Mouse (Mus musculus) adrenal gland (tissue): ENCODE data around the gene Mief2.

Experiments
- intact Hi-C: fragments of 180-260 bp; cut with DNase I; formaldehyde crosslinking; loops from one replicate; pipeline ENCODE4 v1.15.1; 2025
- long read RNA-seq, 2 experiments: library from polyadenylated mRNA; unstranded; transcript quantifications; one replicate each; pipeline ENCODE4 v2.0.0; 2020; ENCODE audit warnings: borderline replicate concordance in 1 of 2; ENCODE audit not compliant: insufficient replicate concordance in 1 of 2

Gene Mief2
- long read RNA-seq, experiment 1, transcript Mief2-201 (4 exons, 2,522 nt): major isoform, 9 of 15 reads
- long read RNA-seq, experiment 1, partial matches to known transcripts: 0 of 15 reads
- long read RNA-seq, experiment 1, other reads (novel, unspliced or antisense): 5 of 15 reads
- long read RNA-seq, experiment 2, partial matches to known transcripts: 0 of 6 reads
- long read RNA-seq, experiment 2, other reads (novel, unspliced or antisense): 3 of 6 reads

DNA sequence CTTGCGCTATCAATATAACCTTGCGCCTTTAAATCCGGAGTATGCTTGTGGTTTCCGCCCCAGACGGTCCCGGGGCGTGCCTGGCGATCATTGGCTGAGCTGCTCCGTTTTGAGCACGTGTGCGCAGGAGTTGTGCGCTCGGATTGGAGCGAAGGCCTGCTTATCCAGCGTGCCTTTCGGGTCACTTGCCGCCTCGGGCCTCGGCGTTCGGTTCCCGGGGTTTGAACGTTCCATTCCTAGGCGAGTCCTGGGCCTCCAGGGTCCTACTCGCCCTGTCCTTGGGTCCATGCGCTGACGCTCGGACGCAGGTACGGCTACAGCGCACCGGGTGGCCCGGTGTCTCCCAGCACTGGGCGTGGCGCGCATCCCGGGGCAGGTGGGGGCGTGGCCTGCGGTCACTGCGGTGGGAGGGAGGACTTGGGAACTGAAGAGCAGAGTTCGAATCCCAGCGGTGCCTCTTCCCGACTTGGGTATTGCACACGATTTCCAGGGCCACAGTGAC, at the start of gene Mief2:
TSS of gene Mief2 (plus strand) at position 139 of the 502 bp plus-strand sequence.
- intact Hi-C loops: no loop called here

DNA sequence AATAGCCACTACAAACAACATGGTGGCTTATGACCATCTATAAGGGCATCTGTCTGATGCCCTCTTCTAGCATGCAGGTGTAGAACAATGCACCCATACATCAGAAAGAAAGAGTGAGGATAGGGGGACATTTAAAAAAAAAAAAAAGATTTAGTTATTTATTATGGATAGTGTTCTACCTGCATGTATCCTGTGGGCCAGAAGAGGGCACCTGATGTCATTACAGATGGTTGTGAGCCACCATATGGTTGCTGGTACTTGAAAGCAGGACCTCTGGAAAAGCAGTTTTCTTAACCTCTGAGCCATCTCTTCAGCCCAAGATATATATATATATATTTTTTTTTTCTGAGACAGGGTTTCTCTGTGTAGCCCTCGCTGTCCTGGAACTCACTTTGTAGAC, 32.0 kb upstream of the Mief2 start:
- intact Hi-C loops: loop anchor here (5.0 kb wide), 2 partner anchors 76 to 131 kb away; no protein-coding TSS in a partner anchor

- intact Hi-C loops: loop anchor here (5.0 kb wide), 2 partner anchors 75 to 130 kb away; no protein-coding TSS in a partner anchor
Observed at GRCm38 (mm10) chr11:60697561-60697960, 30.6 kb upstream of the Mief2 start.

- intact Hi-C loops: loop anchor here (5.0 kb wide), 2 partner anchors 73 to 128 kb away; no protein-coding TSS in a partner anchor
Observed at GRCm38 (mm10) chr11:60698806-60699523, 29.2 kb upstream of the Mief2 start.

- intact Hi-C loops: loop anchor here (5.0 kb wide), 2 partner anchors 73 to 128 kb away; no protein-coding TSS in a partner anchor
Observed at GRCm38 (mm10) chr11:60699524-60700075, 28.6 kb upstream of the Mief2 start, which contains the start of gene Llgl1. Gene Llgl1 (plus strand): TSS chr11:60699723.

GRCm38 (mm10) chr11:60700320-60701185, 27.6 kb upstream of the Mief2 start:
- intact Hi-C loops: no loop called here

- intact Hi-C loops: no loop called here
Observed at GRCm38 (mm10) chr11:60701611-60702010, 26.6 kb upstream of the Mief2 start.

DNA sequence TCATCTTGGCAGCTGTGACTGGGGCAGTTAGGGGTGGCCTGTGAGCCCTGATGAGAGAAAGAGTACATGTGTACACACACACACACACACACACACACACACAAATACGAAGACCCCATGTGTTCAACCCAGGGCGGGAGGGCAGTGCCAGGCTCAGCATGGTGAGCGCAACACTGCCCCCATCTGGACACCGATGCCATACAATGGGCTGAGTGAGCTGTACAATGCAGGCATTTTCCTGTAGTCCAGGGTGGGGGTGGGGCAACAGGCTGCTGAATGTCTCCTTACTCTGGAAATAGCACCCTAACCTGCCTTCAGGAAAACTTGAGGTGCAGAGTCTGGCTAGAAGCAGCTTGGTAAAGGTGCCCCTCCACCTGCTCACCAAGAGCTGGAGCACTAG, 25.1 kb upstream of the Mief2 start:
- intact Hi-C loops: no loop called here

GRCm38 (mm10) chr11:60704023-60704880, 23.9 kb upstream of the Mief2 start:
- intact Hi-C loops: no loop called here

DNA sequence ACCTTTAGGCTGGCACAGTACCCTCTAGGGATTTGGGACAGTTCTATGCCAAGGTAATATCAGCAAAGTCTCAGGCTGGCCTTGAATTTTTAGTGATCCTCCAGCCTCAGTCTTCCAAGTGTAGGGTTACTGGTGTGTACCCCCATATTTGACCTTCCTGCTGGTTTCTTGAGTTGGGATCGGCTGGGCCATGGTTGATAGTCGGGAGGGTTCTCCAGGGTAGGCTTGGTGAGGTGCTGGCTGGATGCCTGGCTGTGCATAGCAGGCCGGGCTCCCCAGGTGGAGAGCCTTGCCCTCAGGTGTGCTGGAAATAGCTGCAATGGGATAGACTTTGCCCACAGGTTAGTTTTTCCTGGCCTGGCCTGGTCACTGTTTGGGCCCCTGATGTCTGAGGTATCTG, 22.9 kb upstream of the Mief2 start:
- intact Hi-C loops: no loop called here

DNA sequence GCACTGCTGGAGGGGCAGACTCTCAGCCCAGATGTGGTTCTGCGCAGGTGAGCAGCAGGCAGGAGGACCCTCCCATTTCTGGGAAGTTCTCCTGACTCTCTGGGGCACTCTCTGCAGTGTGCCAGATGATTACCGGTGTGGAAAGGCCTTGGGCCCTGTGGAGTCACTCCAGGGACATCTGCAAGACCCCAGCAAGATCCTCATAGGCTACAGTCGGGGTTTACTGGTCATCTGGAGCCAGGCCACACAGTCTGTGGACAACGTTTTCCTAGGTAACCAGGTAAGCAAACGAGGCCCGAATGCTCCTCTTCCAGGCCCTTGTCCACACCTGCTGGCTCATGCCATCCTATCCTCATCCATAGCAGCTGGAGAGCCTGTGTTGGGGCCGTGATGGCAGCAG, 22.1 kb upstream of the Mief2 start:
- intact Hi-C loops: no loop called here

GRCm38 (mm10) chr11:60706696-60707480, 21.3 kb upstream of the Mief2 start:
- intact Hi-C loops: no loop called here

GRCm38 (mm10) chr11:60707672-60708071, 20.5 kb upstream of the Mief2 start:
- intact Hi-C loops: no loop called here

DNA sequence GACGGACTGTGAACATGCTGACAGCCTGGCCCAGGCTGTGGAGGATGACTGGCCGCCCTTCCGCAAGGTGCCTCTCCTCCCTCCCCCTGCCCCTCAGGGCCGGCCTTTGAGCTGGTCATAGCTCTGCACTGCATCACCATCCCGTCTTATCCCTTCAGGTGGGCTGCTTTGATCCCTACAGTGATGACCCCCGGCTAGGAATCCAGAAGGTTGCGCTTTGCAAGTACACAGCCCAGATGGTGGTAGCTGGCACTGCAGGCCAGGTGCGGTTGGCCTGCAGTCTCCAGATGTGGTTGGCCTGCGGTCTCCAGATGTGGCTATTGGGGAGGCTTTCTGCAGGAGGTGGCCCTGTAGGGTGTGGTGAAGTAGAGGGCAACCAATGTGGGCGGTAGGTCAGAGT, 19.6 kb upstream of the Mief2 start:
- intact Hi-C loops: no loop called here

DNA sequence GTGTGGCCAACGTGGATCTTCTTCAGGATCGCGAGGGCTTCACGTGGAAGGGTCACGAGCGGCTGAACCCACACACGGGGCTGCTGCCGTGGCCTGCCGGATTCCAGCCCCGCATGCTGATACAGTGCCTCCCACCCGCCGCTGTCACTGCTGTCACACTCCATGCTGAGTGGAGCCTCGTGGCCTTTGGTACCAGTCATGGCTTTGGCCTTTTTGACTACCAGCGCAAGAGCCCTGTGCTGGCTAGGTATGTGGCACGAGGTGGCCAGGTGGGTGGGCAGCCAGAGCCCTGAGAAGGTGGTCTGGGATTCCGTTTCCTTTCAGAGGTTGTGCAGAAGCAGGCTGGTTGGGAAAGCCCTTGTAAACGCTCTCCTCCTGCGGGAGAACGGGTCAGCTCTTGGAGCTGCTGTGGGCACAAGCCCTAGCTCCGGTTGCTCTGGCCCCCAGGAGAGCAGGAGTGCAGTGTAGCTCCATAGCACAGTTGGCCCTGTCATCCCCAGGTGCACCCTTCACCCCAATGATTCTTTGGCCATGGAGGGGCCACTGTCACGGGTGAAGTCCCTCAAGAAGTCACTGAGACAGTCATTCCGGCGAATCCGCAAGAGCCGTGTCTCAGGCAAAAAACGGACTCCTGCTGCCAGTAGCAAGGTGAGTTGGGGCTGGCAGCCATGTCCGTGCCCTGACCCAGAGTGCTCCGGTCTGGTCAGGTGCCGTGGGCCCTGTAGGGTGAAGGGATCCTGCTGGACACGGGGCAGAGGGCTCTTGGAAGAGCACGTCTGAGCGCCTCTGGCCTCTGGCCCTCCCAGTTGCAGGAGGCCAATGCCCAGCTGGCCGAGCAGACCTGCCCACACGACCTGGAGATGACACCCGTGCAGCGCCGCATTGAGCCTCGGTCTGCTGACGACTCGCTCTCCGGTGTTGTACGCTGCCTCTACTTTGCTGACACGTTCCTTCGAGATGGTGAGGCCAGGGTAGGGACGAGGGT, 18.4 kb upstream of the Mief2 start:
- intact Hi-C loops: no loop called here

DNA sequence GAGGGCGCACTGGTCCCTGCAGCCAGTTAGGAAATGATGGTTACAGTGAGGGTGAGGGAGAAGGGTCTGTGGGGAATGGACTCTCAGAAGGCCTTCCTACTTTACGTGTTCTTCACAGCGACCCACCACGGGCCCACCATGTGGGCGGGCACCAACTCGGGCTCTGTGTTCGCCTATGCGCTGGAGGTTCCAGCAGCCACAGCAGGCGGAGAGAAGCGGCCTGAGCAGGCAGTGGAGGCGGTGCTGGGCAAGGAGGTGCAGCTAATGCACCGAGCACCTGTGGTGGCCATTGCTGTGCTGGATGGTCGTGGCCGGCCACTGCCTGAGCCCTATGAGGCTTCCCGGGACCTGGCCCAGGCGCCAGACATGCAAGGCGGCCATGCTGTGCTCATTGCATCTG, 17.0 kb upstream of the Mief2 start:
- intact Hi-C loops: no loop called here

DNA sequence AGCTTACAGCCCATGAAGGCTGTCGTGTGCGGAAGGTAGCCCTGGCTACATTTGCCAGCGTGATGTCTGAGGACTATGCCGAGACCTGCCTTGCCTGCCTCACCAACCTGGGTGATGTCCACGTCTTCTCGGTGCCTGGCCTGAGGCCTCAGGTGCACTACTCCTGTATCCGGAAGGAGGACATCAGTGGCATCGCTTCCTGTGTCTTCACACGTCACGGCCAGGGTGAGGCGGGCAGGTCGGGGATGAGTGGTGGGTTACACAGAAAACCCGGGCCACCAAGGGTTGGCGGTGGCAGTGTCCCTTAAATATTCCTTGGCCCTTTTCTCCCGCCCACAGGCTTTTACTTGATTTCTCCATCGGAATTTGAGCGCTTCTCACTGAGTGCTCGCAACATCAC, 16.2 kb upstream of the Mief2 start:
- intact Hi-C loops: no loop called here

- intact Hi-C loops: no loop called here
Observed at GRCm38 (mm10) chr11:60712639-60713255, 15.5 kb upstream of the Mief2 start.
